Mouse (Mus musculus) ES-Bruce4 (cell line): Measurements from ENCODE around the gene Mto1. TPM values are rescaled to one million over a fixed set of nuclear protein-coding genes. Genes with fewer than 3 reads are reported as not detected.

Experiments
- H3K27ac ChIP-seq: 2 replicates; pipeline ENCODE4 v1.5.1; 2012; ENCODE audit warnings: low read length, inconsistent platforms; ENCODE audit not compliant: insufficient read depth
- H3K27me3 ChIP-seq: 2 replicates; pipeline ENCODE4 v1.6.1; 2012; ENCODE audit warnings: mild to moderate bottlenecking, low read length, inconsistent platforms; ENCODE audit not compliant: control insufficient read depth, poor library complexity, insufficient read depth, severe bottlenecking
- H3K36me3 ChIP-seq: 2 replicates; pipeline ENCODE4 v1.6.1; 2012; ENCODE audit warnings: inconsistent platforms, mild to moderate bottlenecking, low read length, moderate library complexity; ENCODE audit not compliant: control insufficient read depth, poor library complexity, insufficient read depth, severe bottlenecking
- H3K4me1 ChIP-seq: one replicate; pipeline ENCODE4 v1.8.1; 2011; ENCODE audit warnings: low read length; ENCODE audit not compliant: control insufficient read depth, insufficient read depth
- H3K4me3 ChIP-seq: 2 replicates; pipeline ENCODE4 v1.5.1; 2011; ENCODE audit warnings: low read depth, mild to moderate bottlenecking, low read length
- H3K9ac ChIP-seq: 2 replicates; pipeline ENCODE4 v1.6.1; 2012; ENCODE audit warnings: low read depth, mild to moderate bottlenecking, inconsistent platforms; ENCODE audit not compliant: poor library complexity, severe bottlenecking
- H3K9me3 ChIP-seq: replicated peaks from 2 replicates; pipeline ENCODE4 v1.6.1; 2012; ENCODE audit warnings: mild to moderate bottlenecking, low read length, inconsistent platforms; ENCODE audit not compliant: control insufficient read depth, poor library complexity, insufficient read depth, severe bottlenecking
- CTCF ChIP-seq: IDR thresholded peaks from one replicate; pipeline ENCODE4 v1.8.1; 2011; ENCODE audit warnings: low read depth, low read length
- EP300 ChIP-seq: IDR thresholded peaks from 2 replicates; pipeline ENCODE4 v1.6.1; 2011; ENCODE audit warnings: low read depth, low read length; ENCODE audit not compliant: insufficient read depth
- POLR2A ChIP-seq: IDR thresholded peaks from one replicate; pipeline ENCODE4 v1.8.1; 2011; ENCODE audit warnings: low read length; ENCODE audit not compliant: insufficient read depth
- polyA plus RNA-seq: library from polyadenylated mRNA; stranded (reverse); fragments of >200 nt; gene quantifications from 2 replicates; pipeline ENCODE4 v1.2.4, GENCODE M21; 2011; ENCODE audit warnings: low read depth; ENCODE audit not compliant: missing spikeins, insufficient read depth, insufficient read length

The Mto1 gene
- polyA plus RNA-seq, 1 experiment: 23.1 TPM

DNA sequence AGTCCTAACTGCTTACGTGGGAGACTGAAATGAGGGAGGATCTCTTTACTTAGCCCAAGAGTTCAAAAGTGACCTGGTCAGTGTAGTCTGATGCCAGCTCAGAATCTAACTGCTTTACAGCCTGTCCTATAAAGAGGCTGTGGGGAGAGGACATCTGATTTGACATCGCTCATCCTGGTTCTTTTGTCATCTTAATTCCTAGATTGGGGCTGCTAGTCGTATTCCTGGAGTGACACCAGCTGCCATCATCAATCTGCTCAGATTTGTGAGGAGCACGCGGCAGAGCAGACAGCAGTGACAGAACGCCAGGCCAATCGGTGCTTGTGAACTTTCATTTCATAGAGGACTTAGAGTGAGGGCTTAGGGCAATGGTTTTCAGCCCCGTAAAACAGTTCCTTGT, 25.6 kb downstream of the Mto1 start:
- Histone ChIP-seq H3K4me3 (no peak overlapping the region), H3K9me3 (no peaks in the 10 kb centered on the region), H3K9ac (no peak overlapping the region), H3K36me3 (peaks cover 30% of the 10 kb centered on the region), H3K27ac (no peak overlapping the region), H3K27me3 (no peaks in the 10 kb centered on the region), H3K4me1 (no peaks in the 10 kb centered on the region)
- TF ChIP-seq CTCF (no peak), POLR2A (no peak), EP300 (no peak)

DNA sequence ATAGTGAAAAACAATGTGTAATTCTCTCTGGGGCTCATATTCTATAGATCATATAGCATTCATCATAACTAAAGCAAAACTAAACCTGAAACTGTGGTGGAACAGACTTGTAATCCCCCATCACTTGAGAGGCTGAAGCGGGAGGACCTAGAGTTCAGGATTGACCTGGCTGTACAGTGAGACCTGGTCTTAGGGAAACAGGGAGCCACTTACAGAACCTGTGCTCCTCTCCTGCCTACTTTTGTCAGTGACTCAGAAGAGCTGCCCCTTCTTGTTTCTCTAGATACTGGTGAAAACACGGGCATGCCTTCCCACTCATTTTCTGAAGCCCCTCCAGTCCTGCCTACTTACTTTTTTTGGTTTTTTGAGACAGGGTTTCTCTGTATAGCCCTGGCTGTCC, 26.3 kb downstream of the Mto1 start:
- Histone ChIP-seq H3K27ac (no peak overlapping the region), H3K4me1 (no peaks in the 10 kb centered on the region), H3K4me3 (no peak overlapping the region), H3K9ac (no peak overlapping the region), H3K27me3 (no peaks in the 10 kb centered on the region), H3K9me3 (no peaks in the 10 kb centered on the region), H3K36me3 (peaks cover 36% of the 10 kb centered on the region)
- no peak for TF ChIP-seq POLR2A
- TF ChIP-seq CTCF: no peak
- TF ChIP-seq EP300: no peak

DNA sequence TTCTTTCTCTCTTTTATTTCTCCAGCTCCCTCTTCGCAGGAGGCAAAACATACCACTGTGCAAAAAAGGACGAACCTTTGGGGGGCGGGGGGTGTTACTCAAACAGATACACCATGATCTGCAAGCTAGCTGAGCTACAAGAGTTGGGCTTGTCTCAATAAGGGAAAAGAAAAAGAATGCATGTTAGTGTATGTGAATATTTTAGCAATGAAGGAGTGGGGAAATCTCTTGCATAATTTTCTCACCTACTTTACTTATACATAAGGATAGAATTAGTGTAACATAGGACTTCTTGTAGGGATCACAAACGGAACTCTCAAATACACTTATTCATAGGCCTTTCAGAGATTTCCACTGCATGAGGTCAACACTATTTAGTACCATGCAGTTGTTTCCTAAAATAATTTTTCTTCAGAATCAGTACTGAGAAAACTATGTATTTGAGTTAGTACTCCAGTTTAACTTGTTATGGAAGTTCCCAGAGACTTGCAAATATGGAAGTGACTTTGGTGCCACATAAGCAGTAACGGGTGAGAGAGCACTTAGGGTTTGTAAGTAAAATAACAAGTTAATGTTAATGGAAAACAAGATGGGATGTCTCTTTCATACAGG, 26.9 kb downstream of the Mto1 start:
- H3K9me3 ChIP-seq: no peaks in the 10 kb centered on the region
- H3K27me3 ChIP-seq: no peaks in the 10 kb centered on the region
- no peaks in the 10 kb centered on the region for H3K4me1 ChIP-seq
- H3K9ac ChIP-seq: no peak overlapping the region
- peaks cover 42% of the 10 kb centered on the region for H3K36me3 ChIP-seq
- TF ChIP-seq EP300 (no peak), CTCF (no peak)
- H3K27ac ChIP-seq: no peak overlapping the region
- no peak overlapping the region for H3K4me3 ChIP-seq

DNA sequence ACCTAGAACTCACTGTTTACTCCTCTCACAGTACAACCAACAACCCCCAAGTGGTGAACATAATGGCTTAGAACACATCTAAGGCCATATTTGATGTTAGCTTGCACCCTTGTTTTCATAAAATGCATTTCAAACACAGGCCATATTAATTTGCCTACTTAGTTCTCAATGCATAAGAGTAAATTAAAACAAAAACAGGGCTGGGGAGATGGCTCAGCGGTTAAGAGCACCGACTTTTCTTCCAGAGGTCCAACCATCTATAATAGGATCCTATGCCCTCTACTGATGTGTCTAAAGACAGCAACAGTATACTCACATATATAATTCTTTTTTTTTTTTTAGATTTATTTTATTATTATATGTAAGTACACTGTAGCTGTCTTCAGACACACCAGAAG, 27.4 kb downstream of the Mto1 start:
- Histone ChIP-seq H3K27ac (no peak overlapping the region), H3K36me3 (peaks cover 44% of the 10 kb centered on the region), H3K4me1 (no peaks in the 10 kb centered on the region), H3K9ac (no peak overlapping the region), H3K27me3 (no peaks in the 10 kb centered on the region), H3K4me3 (no peak overlapping the region), H3K9me3 (no peaks in the 10 kb centered on the region)
- TF ChIP-seq POLR2A (no peak), EP300 (no peak)

DNA sequence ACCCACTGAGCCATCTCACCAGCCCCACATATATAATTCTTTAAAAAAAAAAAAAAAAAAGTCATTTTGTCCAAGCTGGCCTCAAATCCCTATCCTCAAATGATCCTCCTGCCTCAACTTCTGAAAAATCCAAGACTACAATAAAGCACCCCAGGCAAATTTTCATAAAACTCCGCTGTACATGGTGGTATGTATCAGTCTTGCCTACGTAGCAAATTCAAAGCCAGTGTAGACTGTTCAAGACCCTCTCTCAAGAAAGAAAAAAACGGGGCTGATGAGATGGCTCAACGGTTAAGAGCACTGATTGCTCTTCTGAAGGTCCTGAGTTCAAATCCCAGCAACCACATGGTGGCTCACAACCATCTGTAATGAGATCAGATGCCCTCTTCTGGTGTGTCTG, 27.9 kb downstream of the Mto1 start:
- TF ChIP-seq CTCF (no peak), EP300 (no peak), POLR2A (no peak)
- Histone ChIP-seq H3K4me1 (no peaks in the 10 kb centered on the region), H3K27ac (no peak overlapping the region), H3K27me3 (no peaks in the 10 kb centered on the region), H3K9me3 (no peaks in the 10 kb centered on the region), H3K36me3 (peaks cover 44% of the 10 kb centered on the region), H3K9ac (no peak overlapping the region), H3K4me3 (no peak overlapping the region)

DNA sequence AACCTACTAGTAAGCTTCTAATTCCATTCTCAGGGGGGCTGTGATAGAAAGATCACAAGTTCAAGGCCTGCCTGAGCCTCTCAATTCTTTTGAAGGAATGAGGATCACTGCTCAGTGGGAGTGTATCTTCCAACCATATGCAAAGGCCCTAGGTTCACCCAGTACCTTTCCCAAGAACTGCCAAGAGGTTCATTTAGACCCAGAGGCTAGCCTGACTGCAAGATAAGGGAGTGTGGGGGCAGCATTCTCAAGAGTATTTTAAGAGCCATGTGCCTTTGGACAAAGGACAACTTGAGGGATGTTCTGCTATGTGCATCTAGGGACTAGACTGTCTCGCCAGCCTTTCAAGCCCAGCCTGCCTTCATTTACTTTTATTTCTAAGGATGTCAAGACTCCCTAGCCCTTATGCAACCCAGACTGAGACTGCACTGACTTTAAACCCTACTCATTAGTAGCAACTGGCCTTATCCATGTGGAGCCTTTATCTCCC, 28.6 kb downstream of the Mto1 start:
- no peak for TF ChIP-seq POLR2A
- no peak for TF ChIP-seq EP300
- TF ChIP-seq CTCF: no peak
- no peaks in the 10 kb centered on the region for H3K27me3 ChIP-seq
- H3K9me3 ChIP-seq: no peaks in the 10 kb centered on the region
- no peaks in the 10 kb centered on the region for H3K4me1 ChIP-seq
- no peak overlapping the region for H3K9ac ChIP-seq
- H3K27ac ChIP-seq: peak overlapping the region; percentile 41
- H3K36me3 ChIP-seq: peaks cover 48% of the 10 kb centered on the region
- no peak overlapping the region for H3K4me3 ChIP-seq
